Mouse (Mus musculus) embryonic facial prominence, embryonic 14.5 days (tissue): ENCODE measurements around the gene Hbs1l. TPM values are rescaled to one million over a fixed set of nuclear protein-coding genes. Genes with fewer than 3 reads are reported as not detected.

ENCODE experiments used
- ATAC-seq: fragments of 200-750 bp; cut with Nextera tagmentation; 2 replicates; pipeline ENCODE4 v1.8.0; 2017; ENCODE audit warnings: low read depth, moderate number of reproducible peaks, moderate TSS enrichment
- DNase-seq: peaks from one replicate; pipeline ENCODE4 v3.0.0-alpha.2; 2015; ENCODE audit warnings: low spot score
- H3K27ac ChIP-seq: fragments of 300-500 bp; sonication (generic); replicated peaks from 2 replicates; pipeline ENCODE4 v1.5.1; 2014; ENCODE audit warnings: low read depth, mild to moderate bottlenecking, low read length, moderate library complexity
- H3K27me3 ChIP-seq: fragments of 300-500 bp; sonication (generic); replicated peaks from 2 replicates; pipeline ENCODE4 v1.6.1; 2014; ENCODE audit warnings: low read length; ENCODE audit not compliant: control insufficient read depth, insufficient read depth
- H3K36me3 ChIP-seq: fragments of 300-500 bp; sonication (generic); 2 replicates; pipeline ENCODE4 v1.6.1; 2014; ENCODE audit warnings: low read length, mixed read lengths; ENCODE audit not compliant: control insufficient read depth, insufficient read depth
- H3K4me1 ChIP-seq: fragments of 300-500 bp; sonication (generic); 2 replicates; pipeline ENCODE4 v1.6.1; 2014; ENCODE audit warnings: antibody characterized with exemption, low read length; ENCODE audit not compliant: control insufficient read depth, insufficient read depth
- H3K4me2 ChIP-seq: fragments of 300-500 bp; sonication (generic); 2 replicates; pipeline ENCODE4 v1.6.1; 2014; ENCODE audit warnings: low read depth, mild to moderate bottlenecking, low read length, moderate library complexity, mixed read lengths
- H3K4me3 ChIP-seq: fragments of 300-500 bp; sonication (generic); 2 replicates; pipeline ENCODE4 v1.5.1; 2014; ENCODE audit warnings: low read depth, mild to moderate bottlenecking, low read length
- H3K9ac ChIP-seq: fragments of 300-500 bp; sonication (generic); 2 replicates; pipeline ENCODE4 v1.6.1; 2014; ENCODE audit warnings: low read depth, mild to moderate bottlenecking, low read length, moderate library complexity, mixed read lengths
- H3K9me3 ChIP-seq: fragments of 300-500 bp; sonication (generic); 2 replicates; pipeline ENCODE4 v1.6.1; 2016; ENCODE audit warnings: low read length; ENCODE audit not compliant: control insufficient read depth
- WGBS: fragments of 180-500 bp; shearing (Covaris S2); extraction: QIAGEN DNeasy Blood & Tissue Kit; methylation state at CpG from one replicate; pipeline ENCODE4 v1.1.7; 2014; 5-methylcytosine and 5-hydroxymethylcytosine counted together
- polyA plus RNA-seq: library from polyadenylated mRNA; unstranded; fragments of >200 nt; fragmentation: Nextera tagmentation; extraction: Ambion mirVana; gene quantifications from 2 replicates; pipeline ENCODE4 v1.2.1, GENCODE M21; 2014

Hbs1l gene
- polyA plus RNA-seq, 1 experiment from 2014 or later = 85.4 TPM

GRCm38 (mm10) chr10:21349449-21349848 is 53.7 kb downstream of the Hbs1l start:
- DNase-seq (no peak), ATAC-seq (no peak)
- Histone ChIP-seq H3K9ac (no peak overlapping the region), H3K4me1 (no peaks in the 10 kb centered on the region), H3K4me2 (no peak overlapping the region), H3K9me3 (no peaks in the 10 kb centered on the region), H3K27ac (no peak overlapping the region), H3K27me3 (no peaks in the 10 kb centered on the region), H3K4me3 (no peak overlapping the region), H3K36me3 (peaks cover 66% of the 10 kb centered on the region)
- 93% methylated on average over 5 of the region's 5 CpGs for whole genome bisulfite sequencing

GRCm38 (mm10) chr10:21349946-21350345 is 54.2 kb downstream of the Hbs1l start:
- Histone ChIP-seq H3K4me1 (no peaks in the 10 kb centered on the region), H3K9ac (no peak overlapping the region), H3K4me3 (no peak overlapping the region), H3K27me3 (no peaks in the 10 kb centered on the region), H3K4me2 (no peak overlapping the region), H3K27ac (no peak overlapping the region), H3K9me3 (no peaks in the 10 kb centered on the region), H3K36me3 (peaks cover 71% of the 10 kb centered on the region)
- 89% methylated on average over 2 of the region's 2 CpGs for WGBS
- no peak for ATAC-seq
- DNase-seq = no peak

- 92% methylated on average over 11 of the region's 11 CpGs for WGBS
- ATAC-seq = no peak
- H3K4me1 ChIP-seq = no peaks in the 10 kb centered on the region
Observed at GRCm38 (mm10) chr10:21350531-21351515, 55.0 kb downstream of the Hbs1l start.

DNA sequence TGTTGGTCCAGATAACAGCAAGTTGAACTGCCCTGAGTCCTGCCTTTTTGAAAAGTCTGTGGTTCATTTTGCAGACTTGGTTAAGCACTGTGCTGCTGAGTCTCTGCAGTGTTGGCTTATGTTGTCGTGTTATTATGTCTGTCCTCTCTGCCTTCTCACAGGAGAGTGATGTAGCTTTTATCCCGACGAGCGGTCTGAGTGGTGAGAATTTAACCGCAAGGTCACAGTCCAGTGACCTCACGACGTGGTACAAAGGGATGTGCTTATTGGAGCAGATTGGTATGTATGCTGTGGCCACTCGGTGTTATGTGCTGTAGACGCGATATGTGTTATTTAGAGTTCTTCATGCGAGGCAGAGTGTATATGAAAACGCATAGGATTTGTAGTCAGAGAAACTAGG is 56.0 kb downstream of the Hbs1l start:
- no peaks in the 10 kb centered on the region for H3K9me3 ChIP-seq
- H3K4me1 ChIP-seq = no peaks in the 10 kb centered on the region
- no peak overlapping the region for H3K4me3 ChIP-seq
- peaks cover 70% of the 10 kb centered on the region for H3K36me3 ChIP-seq
- no peak overlapping the region for H3K9ac ChIP-seq
- no peak overlapping the region for H3K27ac ChIP-seq
- H3K27me3 ChIP-seq = no peaks in the 10 kb centered on the region
- no peak overlapping the region for H3K4me2 ChIP-seq
- 84% methylated on average over 12 of the region's 12 CpGs for WGBS
- DNase-seq (no peak), ATAC-seq (no peak)

More at GRCm38 (mm10) chr10:21350531-21351515, 55.0 kb downstream of the Hbs1l start:
- Histone ChIP-seq H3K9me3 (no peaks in the 10 kb centered on the region), H3K4me2 (no peak overlapping the region), H3K4me3 (no peak overlapping the region), H3K27me3 (no peaks in the 10 kb centered on the region), H3K27ac (no peak overlapping the region), H3K36me3 (peaks cover 68% of the 10 kb centered on the region), H3K9ac (no peak overlapping the region)
- no peak for DNase-seq

- WGBS = 74% methylated on average over 5 of the region's 5 CpGs
Observed at GRCm38 (mm10) chr10:21353890-21354289, 58.1 kb downstream of the Hbs1l start.

GRCm38 (mm10) chr10:21354506-21354905 is 58.7 kb downstream of the Hbs1l start:
- H3K36me3 ChIP-seq = peaks cover 78% of the 10 kb centered on the region
- H3K9ac ChIP-seq = no peak overlapping the region
- no peak for DNase-seq
- H3K9me3 ChIP-seq = no peaks in the 10 kb centered on the region
- 93% methylated on average over 7 of the region's 7 CpGs for WGBS
- H3K4me3 ChIP-seq = no peak overlapping the region
- H3K4me2 ChIP-seq = no peak overlapping the region
- no peak for ATAC-seq
- no peaks in the 10 kb centered on the region for H3K27me3 ChIP-seq
- no peak overlapping the region for H3K27ac ChIP-seq
- H3K4me1 ChIP-seq = no peaks in the 10 kb centered on the region

More at GRCm38 (mm10) chr10:21353890-21354289, 58.1 kb downstream of the Hbs1l start:
- peaks cover 76% of the 10 kb centered on the region for H3K36me3 ChIP-seq
- no peak overlapping the region for H3K4me3 ChIP-seq
- DNase-seq (no peak), ATAC-seq (no peak)
- H3K4me1 ChIP-seq = no peaks in the 10 kb centered on the region
- H3K4me2 ChIP-seq = no peak overlapping the region
- no peaks in the 10 kb centered on the region for H3K9me3 ChIP-seq
- no peaks in the 10 kb centered on the region for H3K27me3 ChIP-seq
- H3K9ac ChIP-seq = no peak overlapping the region
- H3K27ac ChIP-seq = no peak overlapping the region

- 94% methylated on average over 8 of the region's 8 CpGs for WGBS
- Histone ChIP-seq H3K27ac (no peak overlapping the region), H3K9me3 (no peaks in the 10 kb centered on the region), H3K4me3 (no peak overlapping the region), H3K27me3 (no peaks in the 10 kb centered on the region), H3K9ac (no peak overlapping the region), H3K4me1 (no peaks in the 10 kb centered on the region), H3K4me2 (no peak overlapping the region), H3K36me3 (peaks cover 68% of the 10 kb centered on the region)
- ATAC-seq (no peak), DNase-seq (no peak)
Observed at GRCm38 (mm10) chr10:21357986-21358385, 62.2 kb downstream of the Hbs1l start.

GRCm38 (mm10) chr10:21359086-21359485 is 63.3 kb downstream of the Hbs1l start:
- H3K36me3 ChIP-seq = peaks cover 71% of the 10 kb centered on the region

More at GRCm38 (mm10) chr10:21359086-21359485, 63.3 kb downstream of the Hbs1l start:
- no peak for ATAC-seq
- no peak for DNase-seq
- Histone ChIP-seq H3K9me3 (no peaks in the 10 kb centered on the region), H3K9ac (no peak overlapping the region), H3K4me1 (no peaks in the 10 kb centered on the region), H3K4me2 (no peak overlapping the region), H3K27me3 (no peaks in the 10 kb centered on the region), H3K4me3 (no peak overlapping the region), H3K27ac (no peak overlapping the region)
- WGBS = 91% methylated on average over 4 of the region's 4 CpGs
